Mouse (Mus musculus): ENCODE measurements around the gene Scyl1.

GRCm38 (mm10) chr19:5770925-5771860 lies at the start of gene Scyl1:
- TF ChIP-seq CTCF (IDR thresholded peaks at IDR 0.05; ENCODE audit: low read depth, low read length) (0 out of 2 replicates have a peak, but pooled peaks have one; percentile 4), POLR2A (IDR thresholded peaks at IDR 0.05; ENCODE audit: extremely low read depth, insufficient read depth, low read length) (peak; percentile 69; the same call in 1 of the 2 replicates)
